Mouse (Mus musculus): ENCODE data around the gene Cfb. TPM values are rescaled to one million over a fixed set of nuclear protein-coding genes. Genes with fewer than 3 reads are reported as not detected.
"Not testable (repeated sequence)": the region's sequence is repeated elsewhere in the genome, so short reads cannot be mapped to it uniquely, and the experiment has no call there.

The Cfb gene
- polyA plus RNA-seq, 1 experiment from 2014 or later = 17.3 TPM

GRCm38 (mm10) chr17:34840736-34841307 is 21.5 kb downstream of the Cfb start:
- WGBS = 85% methylated on average over 6 of the region's 6 CpGs
- no peak for ATAC-seq (ENCODE audit: low FRiP score, low TSS enrichment)
- Histone ChIP-seq H3K4me2 (replicated peaks; ENCODE audit: low read depth, low read length) (no peak overlapping the region), H3K27ac (ENCODE audit: low read length) (no peak overlapping the region), H3K9ac (replicated peaks; ENCODE audit: low read length) (no peak overlapping the region), H3K27me3 (ENCODE audit: insufficient read depth, low read length) (no peaks in the 10 kb centered on the region), H3K36me3 (ENCODE audit: insufficient read depth, low read length) (peaks cover 61% of the 10 kb centered on the region), H3K9me3 (ENCODE audit: low read length) (no peaks in the 10 kb centered on the region), H3K4me1 (ENCODE audit: insufficient read depth, low read length) (peaks cover 13% of the 10 kb centered on the region), H3K4me3 (ENCODE audit: low read length) (no peak overlapping the region)

- H3K4me1 ChIP-seq (ENCODE audit: insufficient read depth, low read length) = peaks cover 16% of the 10 kb centered on the region
- peaks cover 43% of the 10 kb centered on the region for H3K36me3 ChIP-seq (ENCODE audit: insufficient read depth, low read length)
- no peaks in the 10 kb centered on the region for H3K27me3 ChIP-seq (ENCODE audit: insufficient read depth, low read length)
- no peak for ATAC-seq (ENCODE audit: low FRiP score, low TSS enrichment)
- H3K9me3 ChIP-seq (ENCODE audit: low read length) = no peaks in the 10 kb centered on the region
- WGBS = 87% methylated on average over 7 of the region's 7 CpGs
- no peak overlapping the region for H3K9ac ChIP-seq (replicated peaks; ENCODE audit: low read length)
- H3K4me2 ChIP-seq (replicated peaks; ENCODE audit: low read depth, low read length) = no peak overlapping the region
- H3K27ac ChIP-seq (ENCODE audit: low read length) = no peak overlapping the region
- no peak overlapping the region for H3K4me3 ChIP-seq (ENCODE audit: low read length)
Observed at GRCm38 (mm10) chr17:34838785-34839184, 23.5 kb downstream of the Cfb start.

GRCm38 (mm10) chr17:34837464-34838324 is 24.6 kb downstream of the Cfb start:
- WGBS = 21% methylated on average over 41 of the region's 43 CpGs

GRCm38 (mm10) chr17:34836856-34837221 is 25.5 kb downstream of the Cfb start, which contains the start of the genes Stk19 and Dxo:
Gene Stk19, minus strand, starts transcription at chr17:34836945.
Gene Dxo, plus strand, starts transcription at chr17:34837019.
- no peaks in the 10 kb centered on the region for H3K27me3 ChIP-seq (ENCODE audit: insufficient read depth, low read length)
- WGBS = under 1% methylated on average over 40 of the region's 40 CpGs
- peak within 1 kb of the TSS; percentile 74 for H3K4me3 ChIP-seq (ENCODE audit: low read length)
- peak within 1 kb of the TSS; percentile 80 for H3K27ac ChIP-seq (ENCODE audit: low read length)
- H3K36me3 ChIP-seq (ENCODE audit: insufficient read depth, low read length) = peaks cover 33% of the 10 kb centered on the region
- peak within 1 kb of the TSS; percentile 87 for H3K9ac ChIP-seq (replicated peaks; ENCODE audit: low read length)
- H3K4me2 ChIP-seq (replicated peaks; ENCODE audit: low read depth, low read length) = peak within 1 kb of the TSS; percentile 97
- peak; percentile 94 for ATAC-seq (ENCODE audit: low FRiP score, low TSS enrichment)
- H3K9me3 ChIP-seq (ENCODE audit: low read length) = no peaks in the 10 kb centered on the region
- H3K4me1 ChIP-seq (ENCODE audit: insufficient read depth, low read length) = peaks cover 16% of the 10 kb centered on the region

More at GRCm38 (mm10) chr17:34837464-34838324, 24.6 kb downstream of the Cfb start:
- H3K4me1 ChIP-seq (ENCODE audit: insufficient read depth, low read length) = peaks cover 16% of the 10 kb centered on the region
- peak overlapping the region; percentile 74 for H3K4me3 ChIP-seq (ENCODE audit: low read length)
- peaks cover 33% of the 10 kb centered on the region for H3K36me3 ChIP-seq (ENCODE audit: insufficient read depth, low read length)
- H3K27me3 ChIP-seq (ENCODE audit: insufficient read depth, low read length) = no peaks in the 10 kb centered on the region
- H3K4me2 ChIP-seq (replicated peaks; ENCODE audit: low read depth, low read length) = peak overlapping the region; percentile 97
- no peaks in the 10 kb centered on the region for H3K9me3 ChIP-seq (ENCODE audit: low read length)
- peak overlapping the region; percentile 78 for H3K27ac ChIP-seq (ENCODE audit: low read length)
- H3K9ac ChIP-seq (replicated peaks; ENCODE audit: low read length) = peak overlapping the region; percentile 87
- peak; percentile 7; the same call in 1 of the 2 replicates for ATAC-seq (ENCODE audit: low FRiP score, low TSS enrichment)

GRCm38 (mm10) chr17:34836155-34836855 is 26.0 kb downstream of the Cfb start:
- Histone ChIP-seq H3K27ac (ENCODE audit: low read length) (peak overlapping the region; percentile 80), H3K9ac (replicated peaks; ENCODE audit: low read length) (peak overlapping the region; percentile 87), H3K4me3 (ENCODE audit: low read length) (peak overlapping the region; percentile 74), H3K9me3 (ENCODE audit: low read length) (no peaks in the 10 kb centered on the region), H3K4me2 (replicated peaks; ENCODE audit: low read depth, low read length) (peak overlapping the region; percentile 97), H3K27me3 (ENCODE audit: insufficient read depth, low read length) (no peaks in the 10 kb centered on the region), H3K36me3 (ENCODE audit: insufficient read depth, low read length) (peaks cover 31% of the 10 kb centered on the region), H3K4me1 (ENCODE audit: insufficient read depth, low read length) (peaks cover 16% of the 10 kb centered on the region)
- WGBS = 4% methylated on average over 45 of the region's 48 CpGs
- ATAC-seq (ENCODE audit: low FRiP score, low TSS enrichment) = peak; percentile 67

GRCm38 (mm10) chr17:34830776-34831175 is 31.5 kb downstream of the Cfb start:
- WGBS = 82% methylated on average over 1 of the region's 1 CpGs
- H3K9me3 ChIP-seq (ENCODE audit: low read length); H3K27me3 ChIP-seq (ENCODE audit: insufficient read depth, low read length); H3K4me2 ChIP-seq (replicated peaks; ENCODE audit: low read depth, low read length); H3K27ac ChIP-seq (ENCODE audit: low read length); H3K4me1 ChIP-seq (ENCODE audit: insufficient read depth, low read length); H3K9ac ChIP-seq (replicated peaks; ENCODE audit: low read length); ATAC-seq (ENCODE audit: low FRiP score, low TSS enrichment); H3K4me3 ChIP-seq (ENCODE audit: low read length): not testable (repeated sequence)
- H3K36me3 ChIP-seq (ENCODE audit: insufficient read depth, low read length) = peaks cover 52% of the 10 kb centered on the region

GRCm38 (mm10) chr17:34814818-34815370 is 47.4 kb downstream of the Cfb start:
- no peaks in the 10 kb centered on the region for H3K9me3 ChIP-seq (ENCODE audit: low read length)
- WGBS = 74% methylated on average over 7 of the region's 7 CpGs
- no peak overlapping the region for H3K27ac ChIP-seq (ENCODE audit: low read length)
- H3K36me3 ChIP-seq (ENCODE audit: insufficient read depth, low read length) = no peaks in the 10 kb centered on the region
- no peak overlapping the region for H3K4me2 ChIP-seq (replicated peaks; ENCODE audit: low read depth, low read length)
- no peak overlapping the region for H3K4me3 ChIP-seq (ENCODE audit: low read length)
- no peak for ATAC-seq (ENCODE audit: low FRiP score, low TSS enrichment)
- H3K9ac ChIP-seq (replicated peaks; ENCODE audit: low read length) = no peak overlapping the region
- no peaks in the 10 kb centered on the region for H3K27me3 ChIP-seq (ENCODE audit: insufficient read depth, low read length)
- H3K4me1 ChIP-seq (ENCODE audit: insufficient read depth, low read length) = no peaks in the 10 kb centered on the region

GRCm38 (mm10) chr17:34813747-34814146 is 48.6 kb downstream of the Cfb start:
- 67% methylated on average over 11 of the region's 12 CpGs for WGBS
- not testable (repeated sequence) for H3K27me3 ChIP-seq (ENCODE audit: insufficient read depth, low read length); H3K4me3 ChIP-seq (ENCODE audit: low read length); ATAC-seq (ENCODE audit: low FRiP score, low TSS enrichment); H3K4me1 ChIP-seq (ENCODE audit: insufficient read depth, low read length); H3K4me2 ChIP-seq (replicated peaks; ENCODE audit: low read depth, low read length); H3K36me3 ChIP-seq (ENCODE audit: insufficient read depth, low read length); H3K9ac ChIP-seq (replicated peaks; ENCODE audit: low read length); H3K9me3 ChIP-seq (ENCODE audit: low read length); H3K27ac ChIP-seq (ENCODE audit: low read length)

GRCm38 (mm10) chr17:34811275-34811674 is 51.0 kb downstream of the Cfb start:
- Histone ChIP-seq H3K27ac (ENCODE audit: low read length) (no peak overlapping the region), H3K4me1 (ENCODE audit: insufficient read depth, low read length) (no peaks in the 10 kb centered on the region), H3K36me3 (ENCODE audit: insufficient read depth, low read length) (no peaks in the 10 kb centered on the region), H3K4me3 (ENCODE audit: low read length) (no peak overlapping the region), H3K27me3 (ENCODE audit: insufficient read depth, low read length) (no peaks in the 10 kb centered on the region), H3K9me3 (ENCODE audit: low read length) (no peaks in the 10 kb centered on the region), H3K9ac (replicated peaks; ENCODE audit: low read length) (no peak overlapping the region), H3K4me2 (replicated peaks; ENCODE audit: low read depth, low read length) (no peak overlapping the region)
- WGBS = 65% methylated on average over 15 of the region's 15 CpGs
- ATAC-seq (ENCODE audit: low FRiP score, low TSS enrichment) = no peak

Measured in kidney, embryonic 16.5 days (tissue).